Mouse (Mus musculus): ENCODE data around the gene Utp6. TPM values are rescaled to one million over a fixed set of nuclear protein-coding genes. Genes with fewer than 3 reads are reported as not detected.

Gene Utp6
- total RNA-seq, 4 experiments from 2014 or later, result 39.0 to 50.4 (median 46.1) TPM

DNA sequence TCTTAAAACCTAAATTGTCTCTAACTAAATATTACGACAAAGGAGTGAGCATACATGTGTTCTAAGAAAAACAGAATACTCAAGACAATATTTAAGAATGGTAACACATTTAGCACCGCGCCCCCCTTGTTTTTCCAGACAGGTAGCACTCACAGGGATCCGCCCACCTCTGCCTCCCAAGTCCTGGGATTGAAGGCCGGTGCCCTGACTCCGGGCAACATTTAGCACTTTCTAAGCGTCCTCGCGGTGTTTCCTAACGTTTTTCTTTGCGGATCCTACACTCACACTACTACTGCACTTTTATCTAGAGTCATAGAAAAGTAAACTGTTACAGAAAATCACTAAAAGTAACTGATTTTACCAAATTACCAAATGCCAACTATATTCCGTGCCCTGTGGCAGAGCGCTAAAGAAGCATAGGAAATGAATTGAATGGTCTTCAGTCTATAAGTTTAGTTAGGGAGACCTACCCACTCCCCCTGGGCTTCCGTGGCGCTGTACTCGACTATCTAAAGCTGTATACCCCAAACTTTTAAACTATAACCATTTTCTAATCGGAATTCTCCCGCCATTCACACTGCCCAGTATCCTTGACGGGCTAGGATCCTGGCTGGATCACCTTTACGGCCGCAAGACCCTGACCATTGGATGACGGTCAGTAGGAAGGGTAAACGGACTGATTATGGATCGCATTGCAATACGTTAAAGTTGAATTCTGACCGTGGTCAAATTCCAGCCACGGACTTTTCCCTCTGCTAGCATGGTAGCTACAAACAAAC lies 655 bp downstream of the Utp6 start:
- DNase-seq, result no peak

GRCm38 (mm10) chr11:79947265-79947664 lies 14.9 kb downstream of the Utp6 start:
- DNase-seq, result no peak

- no peak for DNase-seq
Observed at GRCm38 (mm10) chr11:79943601-79944000, 18.6 kb downstream of the Utp6 start.

- DNase-seq, result no peak
Observed at GRCm38 (mm10) chr11:79943136-79943535, 19.1 kb downstream of the Utp6 start.

DNA sequence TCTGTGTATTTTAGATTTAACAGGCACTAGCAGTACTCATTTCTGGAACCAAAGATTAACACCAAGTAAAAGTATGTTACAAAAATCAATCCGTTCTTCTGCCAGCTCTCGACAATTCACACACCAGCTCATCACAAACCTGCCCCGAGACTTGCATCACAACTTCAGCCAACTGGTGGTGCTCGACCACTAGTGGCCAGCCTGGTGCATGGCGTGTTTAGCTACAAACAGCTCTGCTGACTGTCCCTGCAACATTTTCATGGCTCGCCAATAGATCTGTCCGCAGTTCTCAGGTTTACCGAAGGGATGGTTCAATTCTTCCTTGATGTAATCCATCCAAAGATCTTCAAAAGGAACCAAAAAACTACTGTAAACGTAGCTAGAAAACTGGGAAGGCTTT lies 26.4 kb downstream of the Utp6 start:
- DNase-seq, result no peak

DNA sequence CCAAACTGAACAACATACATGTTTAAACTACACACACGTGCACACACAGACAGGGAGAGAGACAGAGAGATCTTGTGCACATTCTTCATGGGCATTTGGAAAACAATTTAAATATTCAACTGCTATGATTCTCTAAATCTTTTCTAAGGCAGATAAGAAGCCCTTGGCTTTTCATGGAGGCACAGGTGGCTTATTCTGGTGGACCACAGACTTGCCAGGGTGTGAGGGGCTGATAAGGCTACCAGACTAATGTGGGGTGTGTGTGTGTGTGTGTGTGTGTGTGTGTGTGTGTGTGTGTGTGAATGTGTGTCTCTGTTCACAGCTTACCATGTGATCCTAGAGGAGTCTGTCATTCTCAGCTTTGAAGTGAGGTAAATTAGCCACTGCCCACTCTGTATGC lies 39.4 kb downstream of the Utp6 start:
- DNase-seq, result no peak

GRCm38 (mm10) chr11:79922157-79922556 lies 40.0 kb downstream of the Utp6 start:
- DNase-seq, result no peak

GRCm38 (mm10) chr11:79920505-79921025 lies 41.6 kb downstream of the Utp6 start:
- no peak for DNase-seq

DNA sequence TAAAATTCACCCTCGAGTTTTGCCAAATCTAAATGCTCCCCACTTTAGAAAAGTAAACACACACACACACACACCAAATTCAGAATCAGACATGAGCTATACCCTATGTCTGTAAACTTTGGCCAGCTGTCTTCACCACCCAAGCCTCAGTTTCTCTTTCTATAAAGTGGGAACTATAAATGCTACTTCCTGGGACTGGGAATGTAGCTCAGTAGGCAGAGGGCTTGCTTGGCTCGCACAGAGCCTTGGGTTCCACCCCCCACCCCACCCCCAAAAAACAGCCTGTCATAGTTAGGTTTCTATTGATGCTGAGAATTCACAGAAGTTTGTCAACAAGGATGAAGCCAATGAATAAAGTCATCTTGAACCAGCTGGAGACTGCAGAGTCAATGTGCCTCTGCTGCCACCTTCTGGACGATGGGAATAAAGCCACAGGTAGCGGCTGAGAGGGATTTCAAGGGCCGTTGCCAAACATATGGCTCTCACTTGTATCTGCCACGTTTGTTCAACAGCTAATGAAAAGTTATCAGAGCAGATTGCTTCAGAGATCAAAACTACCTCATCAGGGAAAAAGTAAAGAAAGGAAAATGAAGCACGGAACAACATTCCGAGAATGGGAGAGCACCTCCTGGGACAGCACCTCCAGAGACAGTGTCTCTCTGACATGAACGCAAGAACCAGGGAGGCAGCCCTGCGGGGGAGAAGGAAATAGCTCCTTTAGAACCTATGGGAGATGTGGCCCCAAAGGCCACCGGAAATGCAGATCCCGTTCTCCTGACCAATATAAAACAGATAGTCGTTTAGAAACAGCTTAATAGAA lies 42.3 kb downstream of the Utp6 start:
- DNase-seq, result peak; percentile 69

DNA sequence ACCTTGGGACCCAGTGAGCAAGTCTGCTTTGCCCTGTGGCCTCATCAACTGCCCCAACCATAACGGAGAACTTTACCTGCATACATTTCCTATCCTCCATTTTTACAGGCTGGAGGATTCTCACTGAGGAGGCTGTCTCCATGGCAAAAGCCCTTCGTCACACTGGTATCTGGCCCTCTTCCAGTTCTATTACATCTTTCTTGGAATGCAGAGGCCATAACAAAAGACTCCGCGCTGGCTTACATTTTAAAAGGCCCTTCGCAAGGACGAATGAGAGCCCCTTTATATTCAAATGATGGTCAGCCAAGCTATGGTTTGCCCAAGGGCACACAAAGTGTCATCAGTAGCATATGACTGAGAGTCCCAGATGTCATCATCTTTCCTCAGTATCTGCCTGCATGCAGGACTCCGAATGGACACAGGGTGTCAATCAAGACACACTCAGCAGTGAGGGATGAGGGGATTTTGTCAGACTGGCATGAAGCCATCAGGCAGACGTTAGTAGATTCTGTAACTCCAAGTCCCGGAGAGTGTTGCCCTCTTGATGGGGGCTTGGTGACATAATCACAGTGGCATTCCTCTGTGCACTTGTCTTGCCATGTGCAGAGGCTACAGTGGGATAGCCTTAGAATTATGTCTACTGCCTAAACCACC lies 46.4 kb downstream of the Utp6 start:
- no peak for DNase-seq

- no peak for DNase-seq
Observed at GRCm38 (mm10) chr11:79908600-79909483, 53.3 kb downstream of the Utp6 start.

DNA sequence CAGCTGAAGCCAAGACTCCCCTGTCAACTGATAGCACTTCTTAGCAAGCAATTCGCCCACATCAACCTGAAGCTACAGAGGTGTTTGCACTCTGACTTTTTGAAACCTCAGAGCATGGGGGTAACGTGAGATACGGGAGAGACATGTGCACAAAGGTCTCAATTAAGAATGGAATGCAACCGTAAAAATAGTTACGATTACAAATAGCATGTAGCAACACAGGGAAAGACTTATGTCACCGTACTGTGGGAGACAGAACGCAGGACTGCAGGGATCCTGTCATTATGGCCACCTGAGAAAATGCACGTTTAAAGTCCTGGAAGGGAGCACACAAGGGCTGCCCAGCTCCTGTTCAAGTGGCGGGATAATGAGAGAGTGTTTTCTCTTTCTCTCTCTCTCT lies 55.3 kb downstream of the Utp6 start:
- DNase-seq, result no peak

DNA sequence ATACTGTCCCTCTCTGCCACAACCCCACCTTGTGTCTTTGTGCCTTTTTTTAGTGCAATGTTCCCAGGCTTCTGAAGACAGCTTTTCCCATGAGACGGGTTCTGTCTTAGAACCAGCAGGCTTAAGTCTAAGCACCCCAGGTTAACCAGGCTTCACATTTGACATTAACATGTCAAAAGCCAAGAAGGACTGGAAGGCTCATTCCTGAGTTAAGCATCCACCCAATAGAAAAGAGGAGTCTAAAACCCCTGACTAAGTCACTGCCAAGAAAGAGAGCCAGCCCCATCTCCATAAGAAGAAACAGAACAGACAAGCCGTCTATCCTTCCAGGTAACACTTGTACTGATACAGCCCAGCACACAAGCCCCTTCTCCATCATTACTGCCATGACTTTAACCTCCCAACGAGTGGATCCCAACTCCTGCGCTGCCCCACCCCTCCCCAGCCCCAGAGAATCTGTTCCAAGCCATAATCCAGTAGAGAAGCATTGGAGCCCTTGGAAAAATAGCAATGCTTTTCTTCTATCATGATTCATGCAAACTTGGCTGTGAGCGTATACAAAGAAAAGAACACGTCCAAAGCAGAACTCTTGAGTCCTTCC lies 59.2 kb downstream of the Utp6 start:
- no peak for DNase-seq

- no peak for DNase-seq
Observed at GRCm38 (mm10) chr11:79901146-79901545, 61.0 kb downstream of the Utp6 start.

DNA sequence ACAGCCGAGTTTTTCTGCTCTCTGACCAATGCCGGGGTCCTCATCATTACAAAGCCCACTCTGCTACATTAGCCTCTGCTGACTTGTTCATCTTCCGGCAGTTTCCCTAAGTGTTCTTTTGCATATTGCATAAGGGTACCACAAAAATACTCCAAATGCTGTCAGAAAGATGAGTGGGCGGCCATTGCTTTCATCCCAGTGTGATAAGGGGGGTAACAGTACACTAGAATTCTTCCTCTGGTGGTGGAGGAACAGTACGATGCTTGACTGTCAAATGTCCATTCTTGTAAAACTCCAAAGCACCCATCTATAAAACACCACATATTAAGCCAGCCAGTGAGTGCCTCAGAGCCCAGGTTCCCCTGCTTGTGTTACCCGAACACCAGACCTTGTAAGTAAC lies 69.9 kb downstream of the Utp6 start:
- DNase-seq, result no peak

- no peak for DNase-seq
Observed at GRCm38 (mm10) chr11:79890822-79891221, 71.4 kb downstream of the Utp6 start.

DNA sequence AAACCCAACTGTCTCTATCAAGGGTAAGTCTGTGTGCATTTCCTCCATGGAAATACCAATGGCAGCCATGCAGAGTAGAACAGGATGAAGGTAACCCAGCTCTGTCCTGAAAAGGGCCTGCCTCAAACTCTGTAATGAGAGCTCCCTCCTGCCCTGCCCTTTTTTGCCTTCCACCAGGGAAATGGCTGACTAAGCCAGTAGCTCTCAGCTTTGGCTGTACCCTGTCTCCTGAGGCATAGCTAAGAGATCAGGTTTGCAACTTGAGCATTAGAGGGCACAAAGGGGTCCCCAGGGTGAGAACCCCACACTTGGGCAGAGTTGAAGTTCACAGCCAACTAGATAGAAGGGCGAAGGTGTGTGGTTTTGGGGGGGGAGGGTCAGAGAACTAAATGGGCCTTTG lies 75.2 kb downstream of the Utp6 start:
- DNase-seq, result no peak

- DNase-seq, result no peak
Observed at GRCm38 (mm10) chr11:79886395-79886794, 75.8 kb downstream of the Utp6 start.

DNA sequence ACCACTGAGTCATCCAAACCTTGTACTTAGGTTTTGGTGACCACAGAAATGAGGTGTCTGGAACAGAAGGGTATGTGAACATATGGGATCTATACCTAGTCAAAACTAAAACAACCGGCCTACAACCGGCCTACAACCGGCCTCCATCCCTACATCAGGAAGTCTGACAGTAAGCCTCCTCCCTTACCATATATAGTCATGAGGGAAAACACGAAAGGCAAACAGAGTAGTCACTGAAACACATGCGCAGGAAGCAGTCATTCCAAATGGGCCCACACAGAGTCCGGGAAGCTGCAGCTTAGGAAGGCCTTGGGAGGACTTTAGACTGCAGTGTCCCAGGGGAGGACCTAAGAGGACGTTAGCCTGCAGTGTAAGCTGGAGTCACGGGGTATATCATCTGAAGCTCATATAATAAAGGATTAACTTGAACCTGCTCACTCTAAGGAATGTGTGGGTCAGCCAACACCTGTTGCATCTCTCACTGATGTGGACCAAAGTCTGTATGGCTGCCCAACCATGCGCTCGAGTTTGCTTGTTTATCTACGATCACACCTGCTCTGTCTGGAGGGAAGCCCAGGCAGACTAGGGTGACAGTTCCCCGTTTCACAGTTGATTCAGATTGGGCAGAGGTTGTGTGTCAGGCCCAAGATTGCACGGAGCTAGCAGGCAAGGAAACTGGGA lies 76.3 kb downstream of the Utp6 start:
- no peak for DNase-seq

DNA sequence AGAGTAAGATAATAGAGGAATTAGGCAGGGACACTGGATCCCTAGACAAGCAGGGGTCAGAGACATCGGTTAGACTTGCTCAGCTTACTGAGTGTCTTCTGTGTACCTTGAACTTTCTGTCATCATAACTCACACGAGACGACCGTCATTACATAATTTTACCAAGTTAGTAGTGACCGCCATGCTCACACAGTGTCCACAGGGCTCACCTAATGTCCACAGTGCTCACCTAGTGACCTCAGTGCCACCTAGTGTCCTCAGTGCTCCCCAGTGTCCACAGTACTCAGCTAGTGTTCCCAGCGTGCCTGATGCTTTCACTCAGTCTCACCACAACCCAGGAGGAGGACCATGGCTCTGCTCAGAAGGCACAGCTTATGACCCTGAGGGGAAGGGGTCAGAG lies 77.4 kb downstream of the Utp6 start:
- DNase-seq, result no peak

Measured in adrenal gland, adult 8-10 months (tissue).